In the genomic region with DNA sequence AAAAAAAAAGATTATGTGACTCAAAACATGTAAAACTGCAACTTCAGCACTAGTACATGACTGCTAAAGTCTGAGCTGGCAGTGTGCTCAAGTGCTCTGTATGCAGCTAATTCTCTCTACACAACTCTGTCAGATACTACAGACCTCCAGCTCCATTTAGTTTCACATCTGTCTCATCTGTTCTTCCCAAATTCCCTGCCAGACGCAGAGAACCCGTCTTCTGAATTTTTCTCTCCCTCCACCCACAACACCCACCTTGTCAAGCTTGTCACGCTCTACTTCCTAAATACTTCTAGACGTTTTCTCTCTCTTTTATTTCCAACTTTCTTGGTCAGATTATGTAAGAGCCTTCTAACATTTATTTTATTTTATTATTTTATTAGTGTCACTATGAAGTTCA, we compare ENCODE assay signal across 19 mouse cellular contexts.
"Had no signal": no experiment of that assay in that cellular context is flagged by ENCODE, and none has a peak within 500 bp of the region (broad histone marks: within the 10 kb centered on the region; RNA-seq: fewer than 3 reads in every experiment).

No protein-coding gene starts in this region.

- H3K4me1 ChIP-seq: midbrain, embryonic 13.5 days; neural tube, embryonic 13.5 days had no signal

- H3K9ac ChIP-seq: liver, embryonic 13.5 days; liver, embryonic 15.5 days; lung, embryonic 14.5 days; midbrain, embryonic 13.5 days; neural tube, embryonic 13.5 days; neural tube, embryonic 15.5 days had no signal

- H3K9me3 ChIP-seq: liver, embryonic 13.5 days; liver, embryonic 15.5 days; midbrain, embryonic 10.5 days; midbrain, embryonic 13.5 days; neural tube, embryonic 13.5 days; neural tube, embryonic 15.5 days had no signal

- H3K4me2 ChIP-seq: liver, embryonic 13.5 days; liver, embryonic 15.5 days; lung, embryonic 14.5 days; midbrain, embryonic 13.5 days; neural tube, embryonic 13.5 days; neural tube, embryonic 15.5 days had no signal

- H3K27ac ChIP-seq: liver, embryonic 13.5 days; liver, embryonic 15.5 days; midbrain, embryonic 10.5 days; midbrain, embryonic 13.5 days; neural tube, embryonic 13.5 days; neural tube, embryonic 15.5 days had no signal

- H3K27me3 ChIP-seq: liver, embryonic 13.5 days; liver, embryonic 15.5 days; midbrain, embryonic 13.5 days; neural tube, embryonic 13.5 days; neural tube, embryonic 15.5 days had no signal

- ATAC-seq: midbrain, embryonic 13.5 days; midbrain, embryonic 16.5 days had no signal

- H3K4me3 ChIP-seq: liver, embryonic 13.5 days; liver, embryonic 15.5 days; midbrain, embryonic 10.5 days; midbrain, embryonic 13.5 days; myocyte; neural tube, embryonic 13.5 days; neural tube, embryonic 15.5 days had no signal

- H3K36me3 ChIP-seq: liver, embryonic 13.5 days; midbrain, embryonic 13.5 days; neural tube, embryonic 13.5 days; neural tube, embryonic 15.5 days had no signal

- DNase-seq: liver, embryonic 13.5 days; lung, adult 18-20 months; lung, embryonic 14.5 days; lung, postnatal 10 days; lung, postnatal 4 days; retina, postnatal 1 day; right cerebral cortex, postnatal 25 days; right cerebral cortex, postnatal 4 days; spleen, adult 18-20 months; thymus, adult 2 months; thymus, postnatal 25 days; thymus, postnatal 4 days had no signal
